Mouse (Mus musculus) forebrain, embryonic 11.5 days (tissue): ENCODE data around the gene Bex4. TPM values are rescaled to one million over a fixed set of nuclear protein-coding genes. Genes with fewer than 3 reads are reported as not detected.
"Not testable (repeated sequence)": the region's sequence is repeated elsewhere in the genome, so short reads cannot be mapped to it uniquely, and the experiment has no call there.

Source experiments
- ATAC-seq: fragments of 200-750 bp; cut with Nextera tagmentation; replicated peaks from 2 replicates; pipeline ENCODE4 v1.8.0; 2017; ENCODE audit warnings: moderate TSS enrichment; ENCODE audit not compliant: low FRiP score
- DNase-seq: peaks from one replicate; pipeline ENCODE4 v3.0.0-alpha.2; 2017; ENCODE audit warnings: low spot score
- H3K27ac ChIP-seq: fragments of 300-500 bp; sonication (generic); 2 replicates; pipeline ENCODE4 v1.5.1; 2014; ENCODE audit warnings: low read depth, low read length
- H3K27me3 ChIP-seq: fragments of 300-500 bp; sonication (generic); 2 replicates; pipeline ENCODE4 v1.6.1; 2014; ENCODE audit warnings: mild to moderate bottlenecking, low read length, mixed read lengths; ENCODE audit not compliant: control insufficient read depth, insufficient read depth
- H3K36me3 ChIP-seq: fragments of 300-500 bp; sonication (generic); 2 replicates; pipeline ENCODE4 v1.6.1; 2014; ENCODE audit warnings: mild to moderate bottlenecking, low read length, moderate library complexity, mixed read lengths; ENCODE audit not compliant: control insufficient read depth, insufficient read depth
- H3K4me1 ChIP-seq: fragments of 300-500 bp; sonication (generic); replicated peaks from 2 replicates; pipeline ENCODE4 v1.6.1; 2014; ENCODE audit warnings: low read length, mixed read lengths; ENCODE audit not compliant: control insufficient read depth, insufficient read depth
- H3K4me2 ChIP-seq: fragments of 300-500 bp; sonication (generic); 2 replicates; pipeline ENCODE4 v1.6.1; 2014; ENCODE audit warnings: low read depth, mild to moderate bottlenecking, low read length, moderate library complexity, mixed read lengths; ENCODE audit not compliant: severe bottlenecking
- H3K4me3 ChIP-seq: fragments of 300-500 bp; sonication (generic); 2 replicates; pipeline ENCODE4 v1.5.1; 2014; ENCODE audit warnings: low read depth, low read length
- H3K9ac ChIP-seq: fragments of 300-500 bp; sonication (generic); 2 replicates; pipeline ENCODE4 v1.6.1; 2014; ENCODE audit warnings: low read length
- H3K9me3 ChIP-seq: fragments of 300-500 bp; sonication (generic); 2 replicates; pipeline ENCODE4 v1.6.1; 2016; ENCODE audit warnings: low read length, mixed read lengths; ENCODE audit not compliant: control insufficient read depth
- WGBS: fragments of 180-500 bp; shearing (Covaris S2); extraction: QIAGEN DNeasy Blood & Tissue Kit; methylation state at CpG from one replicate; pipeline ENCODE4 v1.1.7; 2014; 5-methylcytosine and 5-hydroxymethylcytosine counted together
- polyA plus RNA-seq: library from polyadenylated mRNA; unstranded; fragments of >200 nt; fragmentation: Nextera tagmentation; extraction: Ambion mirVana; gene quantifications from 2 replicates; pipeline ENCODE4 v1.2.1, GENCODE M21; 2014

Gene Bex4
- polyA plus RNA-seq, 1 experiment from 2014 or later = 126 TPM

- no peak for DNase-seq
- Histone ChIP-seq H3K4me2 (no peak overlapping the region), H3K27ac (no peak overlapping the region), H3K4me3 (no peak overlapping the region), H3K4me1 (no peaks in the 10 kb centered on the region), H3K36me3 (no peaks in the 10 kb centered on the region), H3K9ac (no peak overlapping the region), H3K27me3 (no peaks in the 10 kb centered on the region), H3K9me3 (no peaks in the 10 kb centered on the region)
- ATAC-seq = no peak
- 61% methylated on average over 8 of the region's 8 CpGs for WGBS
These were observed 11.6 kb upstream of the Bex4 start for GRCm38 (mm10) chrX:136127038-136127743.

- DNase-seq (peak; percentile 75), ATAC-seq (no peak)
- WGBS = 20% methylated on average over 5 of the region's 5 CpGs
- Histone ChIP-seq H3K4me1 (no peaks in the 10 kb centered on the region), H3K9ac (no peak overlapping the region), H3K36me3 (no peaks in the 10 kb centered on the region), H3K4me2 (no peak overlapping the region), H3K9me3 (no peaks in the 10 kb centered on the region), H3K27ac (no peak overlapping the region), H3K4me3 (no peak overlapping the region), H3K27me3 (no peaks in the 10 kb centered on the region)
These were observed 11.1 kb upstream of the Bex4 start for GRCm38 (mm10) chrX:136127744-136128064.

- WGBS = 89% methylated on average over 4 of the region's 4 CpGs
- H3K4me3 ChIP-seq = no peak overlapping the region
These were observed 3.2 kb upstream of the Bex4 start for GRCm38 (mm10) chrX:136135559-136135958.

GRCm38 (mm10) chrX:136139640-136140004, 826 bp downstream of the Bex4 start:
- not testable (repeated sequence) for H3K27ac ChIP-seq, H3K27me3 ChIP-seq, H3K9me3 ChIP-seq, H3K4me1 ChIP-seq, ATAC-seq, H3K36me3 ChIP-seq, DNase-seq
- peak overlapping the region; percentile 37 for H3K9ac ChIP-seq
- peak overlapping the region; percentile 44 for H3K4me2 ChIP-seq
- H3K4me3 ChIP-seq = peak overlapping the region; percentile 35
- WGBS = 32% methylated on average over 5 of the region's 5 CpGs

More at GRCm38 (mm10) chrX:136135559-136135958, 3.2 kb upstream of the Bex4 start:
- no peaks in the 10 kb centered on the region for H3K9me3 ChIP-seq
- no peak for ATAC-seq
- H3K27me3 ChIP-seq = no peaks in the 10 kb centered on the region
- no peaks in the 10 kb centered on the region for H3K36me3 ChIP-seq
- H3K27ac ChIP-seq = no peak overlapping the region
- no peaks in the 10 kb centered on the region for H3K4me1 ChIP-seq
- H3K4me2 ChIP-seq = no peak overlapping the region
- no peak for DNase-seq
- no peak overlapping the region for H3K9ac ChIP-seq

- Histone ChIP-seq H3K27me3 (no peaks in the 10 kb centered on the region), H3K4me2 (no peak overlapping the region), H3K4me1 (no peaks in the 10 kb centered on the region), H3K9me3 (no peaks in the 10 kb centered on the region), H3K9ac (no peak overlapping the region), H3K36me3 (no peaks in the 10 kb centered on the region), H3K27ac (no peak overlapping the region), H3K4me3 (no peak overlapping the region)
- ATAC-seq (no peak), DNase-seq (no peak)
- 83% methylated on average over 5 of the region's 5 CpGs for WGBS
These were observed 2.6 kb downstream of the Bex4 start for GRCm38 (mm10) chrX:136141385-136141784.

- no peaks in the 10 kb centered on the region for H3K27me3 ChIP-seq
- H3K4me3 ChIP-seq = no peak overlapping the region
- H3K36me3 ChIP-seq = no peaks in the 10 kb centered on the region
- no peaks in the 10 kb centered on the region for H3K4me1 ChIP-seq
- DNase-seq (no peak), ATAC-seq (no peak)
- no peak overlapping the region for H3K27ac ChIP-seq
- no peak overlapping the region for H3K4me2 ChIP-seq
- WGBS = 84% methylated on average over 2 of the region's 2 CpGs
- H3K9me3 ChIP-seq = no peaks in the 10 kb centered on the region
- H3K9ac ChIP-seq = no peak overlapping the region
These were observed 4.9 kb downstream of the Bex4 start for GRCm38 (mm10) chrX:136143711-136144110.

GRCm38 (mm10) chrX:136144195-136144594, 5.4 kb downstream of the Bex4 start:
- no peak overlapping the region for H3K4me2 ChIP-seq
- no peak overlapping the region for H3K9ac ChIP-seq
- DNase-seq = no peak
- H3K27ac ChIP-seq = no peak overlapping the region
- no peak overlapping the region for H3K4me3 ChIP-seq
- 78% methylated on average over 7 of the region's 7 CpGs for WGBS
- H3K27me3 ChIP-seq = no peaks in the 10 kb centered on the region
- no peaks in the 10 kb centered on the region for H3K4me1 ChIP-seq
- no peaks in the 10 kb centered on the region for H3K9me3 ChIP-seq
- ATAC-seq = no peak
- H3K36me3 ChIP-seq = no peaks in the 10 kb centered on the region

- Histone ChIP-seq H3K27ac (no peak overlapping the region), H3K9me3 (no peaks in the 10 kb centered on the region), H3K9ac (no peak overlapping the region), H3K4me2 (peak overlapping the region; percentile 48), H3K36me3 (no peaks in the 10 kb centered on the region), H3K4me3 (peak overlapping the region; percentile 49), H3K27me3 (no peaks in the 10 kb centered on the region), H3K4me1 (no peaks in the 10 kb centered on the region)
- no peak for ATAC-seq
- WGBS = 69% methylated on average over 10 of the region's 10 CpGs
- DNase-seq = no peak
These were observed 31.8 kb downstream of the Bex4 start for GRCm38 (mm10) chrX:136170625-136171024.
